Mouse (Mus musculus) c-Kit-negative CD71-positive TER-119-positive erythroid progenitor cells, embryonic 14.5 days (primary cell): ENCODE measurements around the gene Crygd.
A peak's percentile ranks its signal among the peaks of the same experiment; 100 is the strongest.
"Not testable (repeated sequence)": the region's sequence is repeated elsewhere in the genome, so short reads cannot be mapped to it uniquely, and the experiment has no call there.

Source experiments
- DNase-seq: peaks from one replicate; pipeline ENCODE4 v3.0.0-alpha.2; 2013; ENCODE audit warnings: low read depth, low spot score

The Crygd gene

DNA sequence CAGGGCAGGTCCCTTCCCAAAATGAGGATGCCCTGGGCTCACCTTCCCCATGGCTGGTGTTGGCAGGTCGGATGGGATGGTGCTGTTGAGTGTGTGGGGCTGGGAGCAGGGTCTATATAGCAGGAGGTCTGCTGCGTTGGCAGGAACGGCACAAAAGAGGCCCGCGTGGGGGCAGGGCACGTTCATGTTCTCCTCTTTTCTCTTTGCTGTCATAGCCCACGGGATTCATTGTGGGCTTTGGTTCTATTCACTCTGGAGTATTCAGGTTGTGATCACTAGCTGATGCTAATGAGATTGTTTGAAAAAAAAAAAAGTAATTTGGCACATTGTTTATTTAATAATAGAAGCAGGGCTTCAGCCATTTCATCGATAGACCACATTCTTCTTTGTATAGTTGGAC is at the start of gene Crygd:
Gene Crygd, minus strand, starts transcription at position 101 of the 400 bp plus-strand sequence.
- no peak for DNase-seq

DNA sequence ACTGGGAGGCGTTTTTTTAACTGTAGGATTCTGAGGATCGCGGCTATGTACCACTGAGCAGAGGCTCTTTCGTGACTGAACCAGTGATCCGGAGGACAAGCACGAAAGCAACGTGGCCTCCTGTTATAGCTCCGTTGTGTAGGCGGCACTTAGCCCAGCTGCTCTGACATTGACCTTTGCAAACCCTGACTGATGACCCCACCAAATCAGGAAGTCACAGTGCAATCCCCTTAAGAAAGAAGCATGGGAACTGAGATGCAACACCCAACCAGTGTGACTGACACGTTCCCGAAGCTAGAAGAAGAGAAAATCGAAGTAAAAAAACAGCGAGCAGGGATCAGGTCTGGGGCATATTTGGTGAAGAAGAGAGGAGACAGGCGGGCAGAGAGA is 49.5 kb upstream of the Crygd start:
- no peak for DNase-seq

GRCm38 (mm10) chr1:65112031-65112806 is 49.0 kb upstream of the Crygd start:
- peak; percentile 54 for DNase-seq

DNA sequence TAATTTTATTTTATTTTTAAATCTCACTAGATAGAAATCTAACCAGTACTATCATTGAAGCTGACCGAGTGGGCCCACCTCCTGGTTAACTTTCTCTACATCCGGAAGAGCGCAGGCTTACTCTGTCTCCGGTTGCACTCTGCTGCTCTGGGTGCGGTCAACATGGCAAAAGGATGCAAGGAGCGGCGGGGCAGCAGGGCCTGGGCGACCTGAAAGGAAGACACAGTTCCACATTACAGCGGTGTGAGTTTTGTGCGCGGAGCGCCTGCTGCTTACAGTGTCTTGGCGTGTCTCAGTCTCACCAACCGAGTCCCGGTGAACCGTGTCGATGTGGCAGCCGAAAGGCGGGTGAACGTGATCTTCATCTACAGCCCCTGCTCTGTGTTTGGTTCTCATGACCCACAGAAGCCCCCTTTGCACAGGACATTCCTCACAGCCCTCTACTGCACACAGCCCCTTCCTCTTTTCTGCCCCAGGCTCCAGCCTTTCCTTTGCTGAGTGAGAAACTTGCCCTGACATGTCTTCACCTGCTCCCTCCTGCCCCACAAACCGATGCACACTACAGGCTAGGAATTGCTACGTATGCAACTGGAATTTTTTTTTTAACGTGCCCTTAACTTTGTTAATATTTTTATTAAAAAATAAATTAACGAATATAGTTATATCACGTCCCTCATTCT is 46.6 kb upstream of the Crygd start:
- DNase-seq: no peak

DNA sequence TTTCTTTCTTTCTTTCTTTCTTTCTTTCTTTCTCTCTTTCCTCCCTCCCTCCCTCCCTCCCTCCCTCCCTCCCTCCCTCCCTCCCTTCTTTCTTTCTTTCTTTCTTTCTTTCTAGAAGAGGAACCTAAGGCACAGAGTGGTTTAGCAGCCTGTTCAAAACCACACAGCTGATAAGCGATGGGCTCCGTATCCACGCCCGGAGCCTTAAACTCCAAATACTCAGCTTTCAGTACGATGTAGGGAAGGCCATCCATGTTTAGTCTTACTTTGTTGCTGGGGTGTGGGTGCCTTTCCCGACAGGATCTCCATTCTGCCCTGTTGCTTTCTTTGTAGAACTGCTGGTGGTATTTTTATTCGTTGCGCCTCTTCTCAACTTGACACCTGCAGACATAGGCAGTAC is 45.9 kb upstream of the Crygd start:
- DNase-seq: no peak

DNA sequence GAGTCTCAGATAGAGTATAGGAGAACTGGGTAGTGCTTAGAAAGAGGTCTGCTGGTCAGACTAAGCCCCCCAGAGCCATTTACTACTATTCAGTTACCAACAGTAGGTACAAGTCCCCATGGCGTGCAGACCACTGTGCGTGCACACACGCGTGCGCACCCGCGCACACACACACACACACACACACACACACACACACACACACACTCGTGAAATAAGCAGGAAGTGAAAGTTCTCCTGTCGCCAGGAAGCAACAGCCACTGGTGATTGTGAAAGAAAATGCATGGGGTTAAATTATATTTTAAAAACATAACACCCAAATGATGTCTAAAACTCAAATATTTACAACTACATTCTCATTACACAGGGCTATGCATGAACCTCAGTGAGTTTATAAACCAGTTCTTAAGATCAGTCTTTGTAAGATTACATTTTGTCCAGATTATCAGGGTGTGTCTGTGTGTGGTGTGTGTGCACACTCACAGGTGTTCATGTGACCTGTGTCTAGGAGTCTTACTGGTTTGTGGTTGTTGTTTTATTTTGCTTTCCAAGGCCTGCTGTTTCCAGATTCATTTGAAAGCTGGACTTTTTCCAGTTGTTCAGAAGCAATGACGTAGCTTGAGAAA is 44.5 kb upstream of the Crygd start:
- no peak for DNase-seq

GRCm38 (mm10) chr1:65103273-65103672 is 40.0 kb upstream of the Crygd start, which contains the start of gene Cryga:
Cryga (minus strand) TSS chr1:65103373.
- no peak for DNase-seq

DNA sequence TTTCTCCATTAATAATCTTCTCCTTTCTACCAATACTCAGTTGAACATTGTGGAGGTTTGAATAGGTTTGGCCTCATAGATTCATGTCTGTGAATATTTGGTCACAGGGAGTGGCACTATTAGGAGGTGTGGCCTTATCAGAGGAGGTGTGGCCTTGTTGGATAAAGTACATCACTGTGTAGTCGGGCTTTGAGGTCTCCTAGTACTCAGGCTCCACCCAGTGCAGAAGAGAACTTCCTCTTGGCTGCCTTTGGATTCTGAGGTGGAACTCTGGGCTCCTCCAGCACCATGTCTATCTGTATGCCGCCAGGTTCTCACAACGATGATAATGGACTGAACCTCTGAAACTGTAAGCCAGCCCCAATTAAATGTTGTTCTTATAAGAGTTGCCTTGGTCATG is 33.7 kb upstream of the Crygd start:
- no peak for DNase-seq

DNA sequence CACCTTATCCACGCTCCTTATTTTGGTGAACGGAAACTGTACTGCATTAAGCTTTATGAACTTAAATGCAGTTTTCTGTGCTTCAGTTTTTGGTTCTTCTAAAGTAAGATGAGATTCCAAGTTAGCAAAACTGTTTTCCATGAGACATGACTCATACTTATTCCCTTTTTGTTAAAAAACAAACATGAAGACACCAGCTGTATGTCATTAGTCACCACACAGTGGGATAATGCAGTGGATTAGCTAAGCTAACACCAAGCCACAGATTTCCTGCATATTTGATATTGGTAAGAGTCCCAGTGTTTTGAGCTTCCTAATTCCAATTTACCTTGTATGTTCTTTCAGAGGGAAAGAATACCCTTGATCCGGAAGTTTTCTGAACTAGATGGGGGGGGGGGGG is 28.3 kb upstream of the Crygd start:
- no peak for DNase-seq

DNA sequence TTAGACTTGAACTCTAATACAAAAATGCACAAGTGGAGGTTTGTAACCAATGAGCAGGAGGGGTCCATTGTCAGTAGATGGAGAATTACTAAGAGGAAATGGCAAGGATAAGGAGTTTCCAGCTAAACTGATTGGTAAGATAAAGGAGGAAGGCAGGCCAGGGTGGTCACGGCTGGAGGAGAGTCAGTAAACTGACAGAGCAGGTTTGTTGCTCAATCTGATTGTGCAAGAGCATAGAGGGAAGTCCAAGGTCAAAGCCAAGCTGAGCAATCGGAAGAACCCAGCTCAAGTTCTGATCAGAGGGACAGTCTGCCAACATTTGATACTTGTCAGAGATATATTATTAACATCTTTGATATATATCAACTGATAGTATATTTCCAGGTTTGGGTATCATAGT is 27.1 kb upstream of the Crygd start:
- DNase-seq: no peak

DNA sequence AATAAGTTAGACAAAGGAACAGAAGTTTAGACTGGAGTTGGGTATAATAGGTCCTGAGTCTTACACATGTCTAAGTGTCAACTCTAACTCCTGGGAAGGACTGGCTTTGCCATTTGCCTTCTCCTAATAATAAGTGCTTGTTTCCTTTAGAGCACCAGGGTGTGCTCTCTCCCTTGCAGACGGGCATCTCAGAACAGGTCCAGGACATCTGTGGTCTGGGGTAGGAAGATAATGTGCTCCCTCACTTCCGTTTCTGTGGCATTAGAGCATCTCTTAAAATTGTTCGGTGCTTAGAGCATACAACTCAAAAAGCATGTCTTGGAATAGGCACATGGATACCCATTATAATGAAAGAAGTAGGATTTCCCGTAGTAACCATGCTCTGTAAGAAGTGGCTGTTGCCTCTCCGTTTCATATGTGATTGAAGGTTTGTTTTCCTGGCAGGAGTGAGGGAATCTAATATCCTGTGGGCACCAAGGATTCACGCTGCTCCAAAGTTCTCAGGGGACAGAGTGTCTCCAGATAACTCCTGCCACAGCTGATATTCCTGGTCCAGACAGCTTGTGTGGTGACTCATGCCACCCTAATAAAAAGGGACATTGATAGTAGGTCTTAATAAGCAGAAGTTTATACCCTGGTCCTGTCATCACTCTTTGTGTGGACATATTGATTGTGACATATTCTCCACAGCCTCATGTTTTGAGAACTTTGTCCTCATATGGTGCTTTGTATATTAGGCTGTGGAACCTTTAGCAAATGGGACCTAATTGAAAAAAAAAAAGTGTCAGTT is 25.5 kb upstream of the Crygd start:
- no peak for DNase-seq

DNA sequence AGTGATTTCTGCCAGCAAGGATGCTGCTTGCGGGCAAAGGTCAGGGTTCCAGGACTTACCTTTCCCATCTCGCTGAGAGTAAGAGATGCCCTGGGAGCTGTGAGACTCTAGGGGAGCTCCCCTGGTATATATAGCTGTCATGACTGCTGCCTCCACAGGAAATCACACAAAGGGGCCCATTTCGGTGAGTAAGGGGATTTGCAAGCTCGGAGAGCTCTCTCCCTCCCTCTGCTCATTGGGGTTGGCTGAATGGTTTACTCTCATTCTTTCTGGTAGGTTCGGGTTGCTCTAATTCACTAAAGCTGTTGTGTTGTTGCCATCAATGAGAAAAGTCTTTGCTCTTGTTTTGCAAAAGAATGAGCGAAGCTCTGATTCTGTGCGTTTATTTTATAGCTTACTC is 18.9 kb upstream of the Crygd start, which contains the start of gene Crygb:
Gene Crygb, minus strand, starts transcription at position 101 of the 400 bp plus-strand sequence.
- DNase-seq: no peak

DNA sequence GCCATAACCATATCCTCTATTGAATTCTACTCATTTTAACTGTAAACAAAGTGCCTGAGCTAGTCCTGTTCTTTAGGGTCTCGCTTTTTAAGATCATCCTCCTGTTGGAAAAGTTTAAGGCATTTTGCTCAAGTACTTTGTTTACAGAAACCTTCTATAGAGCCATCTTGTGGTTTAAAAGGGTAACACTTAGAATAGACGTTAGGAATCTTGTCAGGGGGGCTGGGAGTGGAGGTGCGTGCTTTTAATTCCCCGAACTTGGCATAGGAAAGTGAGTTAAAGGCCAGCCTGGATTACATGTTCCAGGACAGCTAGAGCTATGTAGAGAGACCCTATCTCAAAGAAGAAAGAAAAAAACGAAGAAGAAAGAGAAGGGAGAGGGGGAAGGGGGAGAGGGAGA is 12.4 kb upstream of the Crygd start:
- DNase-seq: no peak

- DNase-seq: no peak
Measured at GRCm38 (mm10) chr1:65073589-65073988, 10.3 kb upstream of the Crygd start, which contains the start of gene Crygc. Crygc (minus strand) TSS chr1:65073689.

GRCm38 (mm10) chr1:65067842-65068241 is 4.6 kb upstream of the Crygd start:
- DNase-seq: no peak

DNA sequence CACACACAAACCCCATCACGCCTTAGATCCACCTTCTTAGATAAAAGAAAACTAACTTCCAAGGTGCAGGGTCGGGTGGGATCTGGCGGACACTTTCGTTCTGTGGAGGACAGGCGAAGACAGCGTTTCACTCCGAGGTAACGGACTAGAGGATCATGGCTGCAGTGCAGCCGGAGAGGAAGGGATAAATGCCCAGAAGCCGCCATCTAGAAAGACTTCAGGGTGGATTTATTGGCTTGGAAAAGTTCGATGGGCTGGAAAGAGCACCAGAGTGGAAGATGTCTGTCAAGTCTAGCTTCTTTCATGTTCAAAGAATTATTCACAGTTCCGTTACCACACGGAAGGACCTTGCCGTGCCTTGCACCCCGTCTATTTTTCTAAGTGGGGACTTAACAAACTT is 949 bp upstream of the Crygd start:
- DNase-seq: no peak

GRCm38 (mm10) chr1:65052140-65052539 is 11.1 kb downstream of the Crygd start:
- DNase-seq: no peak

- no peak for DNase-seq
Measured at GRCm38 (mm10) chr1:65051696-65052095, 11.6 kb downstream of the Crygd start.

- not testable (repeated sequence) for DNase-seq
Measured at GRCm38 (mm10) chr1:65050952-65051351, 12.3 kb downstream of the Crygd start, which contains the start of gene Cryge. Cryge (minus strand) TSS chr1:65051149.

GRCm38 (mm10) chr1:65048781-65049180 is 14.5 kb downstream of the Crygd start:
- DNase-seq: no peak

DNA sequence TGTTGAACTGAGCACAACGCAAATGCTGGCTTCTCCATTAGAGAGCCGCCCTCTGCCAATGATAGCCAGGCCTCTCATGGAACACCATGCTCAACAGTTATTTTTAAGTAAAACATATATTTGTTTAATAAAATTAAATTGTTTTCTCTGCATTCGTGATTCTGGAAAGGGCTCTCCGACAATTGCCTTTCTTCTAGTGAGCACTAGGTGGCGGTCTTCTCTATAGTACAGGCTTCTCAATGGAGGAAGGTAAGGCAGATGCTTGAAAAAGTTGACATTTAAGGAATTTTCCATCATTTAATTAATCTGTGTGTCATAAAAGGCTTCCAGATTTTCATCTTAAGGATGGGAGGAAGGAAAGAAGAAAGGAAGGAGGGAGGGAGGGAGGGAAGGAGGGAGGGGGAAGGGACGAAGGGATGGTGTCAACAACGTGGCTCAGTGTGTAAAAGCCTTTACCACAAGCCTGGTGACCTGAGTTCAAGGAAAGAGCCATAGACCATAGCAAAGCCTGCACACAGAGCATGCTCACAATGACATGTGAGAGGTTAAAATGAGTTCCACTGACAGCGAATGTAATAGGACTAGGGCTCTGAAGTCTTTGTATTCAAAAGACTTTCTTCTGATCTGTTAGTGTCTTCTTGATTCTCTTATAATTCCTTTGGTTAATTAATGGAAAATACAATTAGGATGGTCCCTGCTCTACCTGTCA is 16.7 kb downstream of the Crygd start:
- DNase-seq: no peak
